Mouse (Mus musculus) limb, embryonic 14.5 days (tissue): ENCODE results near the gene Vmn1r70. TPM values are rescaled to one million over a fixed set of nuclear protein-coding genes. Genes with fewer than 3 reads are reported as not detected.

Source experiments
- ATAC-seq: fragments of 200-750 bp; cut with Nextera tagmentation; 2 replicates; pipeline ENCODE4 v1.8.0; 2017; ENCODE audit warnings: low read depth, moderate number of reproducible peaks, moderate TSS enrichment; ENCODE audit not compliant: low FRiP score
- DNase-seq: peaks from one replicate; pipeline ENCODE4 v3.0.0-alpha.2; 2015; ENCODE audit warnings: low spot score
- H3K27ac ChIP-seq: fragments of 300-500 bp; sonication (generic); replicated peaks from 2 replicates; pipeline ENCODE4 v1.5.1; 2014; ENCODE audit warnings: low read depth, mild to moderate bottlenecking, low read length, moderate library complexity, mixed read lengths
- H3K27me3 ChIP-seq: fragments of 300-500 bp; sonication (generic); 2 replicates; pipeline ENCODE4 v1.6.1; 2014; ENCODE audit warnings: low read length, mixed read lengths; ENCODE audit not compliant: control insufficient read depth, insufficient read depth
- H3K36me3 ChIP-seq: fragments of 300-500 bp; sonication (generic); 2 replicates; pipeline ENCODE4 v1.6.1; 2014; ENCODE audit warnings: mild to moderate bottlenecking, low read length, moderate library complexity, mixed read lengths; ENCODE audit not compliant: control insufficient read depth, insufficient read depth
- H3K4me1 ChIP-seq: fragments of 300-500 bp; sonication (generic); 2 replicates; pipeline ENCODE4 v1.6.1; 2014; ENCODE audit warnings: antibody characterized with exemption, low read length, mixed read lengths; ENCODE audit not compliant: control insufficient read depth, insufficient read depth
- H3K4me2 ChIP-seq: fragments of 300-500 bp; sonication (generic); replicated peaks from 2 replicates; pipeline ENCODE4 v1.6.1; 2014; ENCODE audit warnings: low read depth, mild to moderate bottlenecking, low read length, moderate library complexity; ENCODE audit not compliant: severe bottlenecking
- H3K4me3 ChIP-seq: fragments of 300-500 bp; sonication (generic); replicated peaks from 2 replicates; pipeline ENCODE4 v1.5.1; 2014; ENCODE audit warnings: low read length
- H3K9ac ChIP-seq: fragments of 300-500 bp; sonication (generic); 2 replicates; pipeline ENCODE4 v1.6.1; 2014; ENCODE audit warnings: mild to moderate bottlenecking, low read depth, low read length, moderate library complexity; ENCODE audit not compliant: severe bottlenecking
- H3K9me3 ChIP-seq: fragments of 300-500 bp; sonication (generic); 2 replicates; pipeline ENCODE4 v1.6.1; 2016; ENCODE audit warnings: low read length; ENCODE audit not compliant: control insufficient read depth
- POLR2A ChIP-seq: fragments of 200-500 bp; IDR thresholded peaks from 2 replicates; pipeline ENCODE4 v1.8.0; 2012; ENCODE audit warnings: inconsistent platforms, mild to moderate bottlenecking, moderate library complexity, borderline replicate concordance; ENCODE audit not compliant: insufficient read depth, insufficient read length; ENCODE audit errors: extremely low read depth
- WGBS: fragments of 180-500 bp; shearing (Covaris S2); extraction: QIAGEN DNeasy Blood & Tissue Kit; methylation state at CpG from one replicate; pipeline ENCODE4 v1.1.7; 2014; 5-methylcytosine and 5-hydroxymethylcytosine counted together
- polyA plus RNA-seq, 2 experiments: library from polyadenylated mRNA; depleted of rRNA in 1 of 2; stranded (reverse) in 1 of 2; unstranded in 1 of 2; fragments of >200 nt; fragmentation: Nextera tagmentation in 1 of 2; extraction: Ambion mirVana in 1 of 2; gene quantifications; 2 replicates each; pipeline versions ENCODE4 v1.2.1 to v1.2.3; 2012 to 2014

Vmn1r70 gene
- not detected in 2 replicates for polyA plus RNA-seq (2012; rRNA removed)
- polyA plus RNA-seq (2014; fragmentation: Nextera tagmentation; extraction: Ambion mirVana) = not detected in 2 replicates

GRCm38 (mm10) chr7:10631232-10631631, at the start of gene Vmn1r70:
TSS of gene Vmn1r70 (plus strand) at chr7:10631532.
- H3K4me2 ChIP-seq = no peak within 1 kb of the TSS
- H3K27ac ChIP-seq = no peak within 1 kb of the TSS
- whole genome bisulfite sequencing = 77% methylated on average over 1 of the region's 1 CpGs
- peaks cover 5% of the 10 kb centered on the region; the same call in 1 of the 2 replicates for H3K9me3 ChIP-seq
- no peaks in the 10 kb centered on the region for H3K4me1 ChIP-seq
- no peaks in the 10 kb centered on the region for H3K36me3 ChIP-seq
- no peak within 1 kb of the TSS for H3K4me3 ChIP-seq
- no peaks in the 10 kb centered on the region for H3K27me3 ChIP-seq
- H3K9ac ChIP-seq = no peak within 1 kb of the TSS
- ATAC-seq (no peak), DNase-seq (no peak)
- TF ChIP-seq POLR2A = no peak

GRCm38 (mm10) chr7:10613559-10613958, 17.8 kb upstream of the Vmn1r70 start, which contains the start of gene Vmn1r69:
TSS of gene Vmn1r69 (minus strand) at chr7:10613659.
- Histone ChIP-seq H3K4me1 (no peaks in the 10 kb centered on the region), H3K4me2 (no peak within 1 kb of the TSS)
- TF ChIP-seq POLR2A = no peak

More at GRCm38 (mm10) chr7:10613559-10613958, 17.8 kb upstream of the Vmn1r70 start, which contains the start of gene Vmn1r69:
- Histone ChIP-seq H3K27ac (no peak within 1 kb of the TSS), H3K9me3 (no peaks in the 10 kb centered on the region), H3K36me3 (no peaks in the 10 kb centered on the region), H3K4me3 (no peak within 1 kb of the TSS), H3K27me3 (no peaks in the 10 kb centered on the region), H3K9ac (no peak within 1 kb of the TSS)
- no peak for DNase-seq
- no peak for ATAC-seq

Other genes with a start within 250 kb of the Vmn1r70 start
- gene Vmn1r67, start 188.2 kb upstream of the Vmn1r70 start, polyA plus RNA-seq (2012; rRNA removed) = not detected in 2 replicates
- not detected in 2 replicates for gene Vmn1r67, start 188.2 kb upstream of the Vmn1r70 start, polyA plus RNA-seq (2014; fragmentation: Nextera tagmentation; extraction: Ambion mirVana)
- 7.8 and 8.6 TPM in 2 replicates for gene Zik1, start 136.1 kb upstream of the Vmn1r70 start, polyA plus RNA-seq (2012; rRNA removed)
- gene Zik1, start 136.1 kb upstream of the Vmn1r70 start, polyA plus RNA-seq (2014; fragmentation: Nextera tagmentation; extraction: Ambion mirVana) = 12.8 and 16.7 TPM in 2 replicates
- not detected in 2 replicates for gene Vmn1r68, start 73.0 kb upstream of the Vmn1r70 start, polyA plus RNA-seq (2012; rRNA removed)
- gene Vmn1r68, start 73.0 kb upstream of the Vmn1r70 start, polyA plus RNA-seq (2014; fragmentation: Nextera tagmentation; extraction: Ambion mirVana) = not detected in 2 replicates
- gene Vmn1r69, start 17.9 kb upstream of the Vmn1r70 start, polyA plus RNA-seq (2012; rRNA removed) = not detected in 2 replicates
- gene Vmn1r69, start 17.9 kb upstream of the Vmn1r70 start, polyA plus RNA-seq (2014; fragmentation: Nextera tagmentation; extraction: Ambion mirVana) = not detected in 2 replicates
- gene Nlrp4b, start 56.3 kb downstream of the Vmn1r70 start, polyA plus RNA-seq (2012; rRNA removed) = not detected in 2 replicates
- gene Nlrp4b, start 56.3 kb downstream of the Vmn1r70 start, polyA plus RNA-seq (2014; fragmentation: Nextera tagmentation; extraction: Ambion mirVana) = not detected in 2 replicates
- not detected in 2 replicates for gene Vmn1r71, start 122.8 kb downstream of the Vmn1r70 start, polyA plus RNA-seq (2012; rRNA removed)
- not detected in 2 replicates for gene Vmn1r71, start 122.8 kb downstream of the Vmn1r70 start, polyA plus RNA-seq (2014; fragmentation: Nextera tagmentation; extraction: Ambion mirVana)